Mouse (Mus musculus) cerebellum, postnatal 10 days (tissue): ENCODE measurements around the gene Atg9a.
"Not testable (repeated sequence)": the region's sequence is repeated elsewhere in the genome, so short reads cannot be mapped to it uniquely, and the experiment has no call there.

ENCODE experiments used
- DNase-seq, 2 experiments: peaks; one replicate each; pipeline ENCODE4 v3.0.0; 2021; ENCODE audit warnings: mixed read lengths in 2 of 2

Gene Atg9a

GRCm38 (mm10) chr1:75191622-75192402 lies at the start of gene Atg9a, which contains the start of gene Ankzf1:
Gene Atg9a (minus strand): TSS chr1:75192196.
Gene Ankzf1 (plus strand): TSS chr1:75192151.
- peak; percentile 93 to 96 for DNase-seq

DNA sequence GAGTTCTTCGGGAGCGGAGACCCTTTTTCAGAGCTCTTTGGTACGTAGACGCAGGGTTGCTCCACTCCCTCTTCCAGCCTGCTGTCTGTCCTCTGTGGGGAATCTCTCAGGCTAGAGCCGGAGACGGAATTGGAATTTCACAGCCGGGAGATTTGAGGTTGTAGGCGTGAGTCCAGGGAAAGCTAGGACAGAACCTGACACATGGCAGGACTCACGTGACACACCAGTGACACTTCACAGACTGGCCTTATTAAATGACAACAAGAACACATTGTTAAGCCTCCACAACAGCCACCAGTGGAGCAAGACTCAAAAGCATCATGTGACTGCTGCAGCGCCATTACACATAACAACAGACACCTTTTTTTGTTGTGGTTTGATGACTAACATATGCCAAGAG lies 47.6 kb upstream of the Atg9a start:
- DNase-seq = peak in 1 of 2 experiments; percentile 18

DNA sequence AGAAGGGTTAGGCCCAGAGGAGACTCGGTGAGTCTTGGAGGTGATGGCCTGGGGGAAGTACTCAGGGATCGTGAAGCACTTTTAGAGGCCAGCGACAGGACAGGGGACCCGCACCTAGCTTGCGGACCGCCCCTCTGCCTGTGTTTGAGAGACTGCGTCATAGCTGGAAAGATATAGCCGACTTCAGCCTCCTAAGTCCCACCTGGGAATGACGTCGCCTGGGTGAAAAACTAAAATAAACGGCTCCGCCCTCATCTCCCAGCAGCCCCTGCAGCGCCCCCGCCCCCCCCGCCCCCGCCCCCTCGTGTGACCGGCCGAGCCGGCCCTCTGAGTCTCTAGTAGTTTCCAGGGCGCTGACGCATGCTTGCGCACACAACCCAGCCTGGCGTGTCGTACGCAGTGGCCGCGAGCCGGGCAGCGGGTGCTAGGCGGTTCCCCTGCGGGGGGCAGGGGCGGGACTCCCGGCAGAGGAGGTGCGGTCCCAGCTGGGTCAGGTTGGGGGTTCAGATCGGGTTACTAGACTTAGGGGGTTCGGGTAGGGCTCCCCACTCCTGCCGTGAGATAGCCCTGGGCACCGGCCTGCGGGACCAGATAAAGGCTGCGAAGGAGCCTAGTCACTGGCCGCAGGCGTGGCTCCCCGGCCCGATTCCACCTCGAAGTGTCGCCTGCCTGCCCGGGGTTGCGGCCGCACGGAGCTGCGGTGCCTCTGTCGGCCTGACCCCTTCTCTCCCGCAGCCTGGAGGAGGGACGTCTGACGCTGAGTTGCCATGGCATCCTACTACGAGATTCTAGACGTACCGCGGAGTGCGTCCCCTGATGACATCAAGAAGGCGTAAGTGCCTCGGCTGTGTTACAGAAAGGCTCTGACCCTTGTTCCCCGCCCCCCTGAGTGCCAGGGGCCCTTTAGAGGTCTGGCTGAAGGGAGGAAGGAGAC lies 44.4 kb upstream of the Atg9a start, which contains the start of gene Dnajb2:
Gene Dnajb2, plus strand, starts transcription at position 290 of the 934 bp plus-strand sequence.
- DNase-seq = peak; percentile 89 to 91

DNA sequence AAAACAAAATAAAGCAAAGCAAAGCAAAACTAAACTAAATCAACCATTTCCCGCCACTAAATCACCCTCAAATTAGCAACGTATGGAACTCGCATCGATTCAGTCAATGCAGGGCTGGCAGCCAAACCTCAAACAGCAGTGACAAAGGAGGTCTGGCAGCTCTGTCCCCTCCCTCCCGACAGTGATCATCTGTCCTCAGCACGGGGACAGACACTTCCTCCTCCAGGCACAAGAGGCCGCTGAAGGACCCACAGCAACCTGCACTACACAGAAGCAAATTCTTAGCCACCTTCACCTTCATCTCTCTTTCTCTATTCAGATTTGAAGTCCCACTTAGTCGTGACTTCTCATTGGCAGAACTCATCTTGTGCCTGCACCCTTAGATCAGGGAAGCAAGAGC lies 42.6 kb upstream of the Atg9a start:
- peak; percentile 88 to 91 for DNase-seq

GRCm38 (mm10) chr1:75232489-75232888 lies 40.5 kb upstream of the Atg9a start:
- not testable (repeated sequence) for DNase-seq

DNA sequence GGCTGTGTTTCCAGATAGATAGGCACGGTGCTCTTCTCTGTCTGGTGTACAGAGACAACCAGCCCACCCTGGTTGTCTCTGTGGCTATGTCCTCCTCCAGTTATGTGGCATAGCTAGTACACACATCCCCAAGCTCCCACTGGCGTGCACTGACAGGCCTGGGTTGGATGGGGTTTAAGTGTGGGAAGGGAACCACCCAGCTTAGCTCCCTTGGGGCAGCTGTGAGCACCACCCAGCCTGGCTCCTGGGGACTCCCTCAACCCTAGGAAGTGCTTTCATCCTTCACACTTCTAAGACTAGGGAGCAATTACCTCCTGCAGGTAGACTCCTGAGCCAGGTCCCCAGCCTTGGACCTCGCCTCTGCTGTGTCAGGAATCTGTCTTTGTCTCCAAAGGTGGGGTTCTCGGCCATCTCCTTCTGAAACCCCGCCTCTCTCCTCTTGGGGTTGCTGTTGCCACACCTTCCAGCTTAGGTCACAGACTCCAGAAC lies 39.7 kb upstream of the Atg9a start, which contains the start of gene A630095N17Rik:
Gene A630095N17Rik, minus strand, starts transcription at position 439 of the 489 bp plus-strand sequence.
- no peak for DNase-seq

- no peak for DNase-seq
These were observed 39.2 kb upstream of the Atg9a start for GRCm38 (mm10) chr1:75231224-75231623.

DNA sequence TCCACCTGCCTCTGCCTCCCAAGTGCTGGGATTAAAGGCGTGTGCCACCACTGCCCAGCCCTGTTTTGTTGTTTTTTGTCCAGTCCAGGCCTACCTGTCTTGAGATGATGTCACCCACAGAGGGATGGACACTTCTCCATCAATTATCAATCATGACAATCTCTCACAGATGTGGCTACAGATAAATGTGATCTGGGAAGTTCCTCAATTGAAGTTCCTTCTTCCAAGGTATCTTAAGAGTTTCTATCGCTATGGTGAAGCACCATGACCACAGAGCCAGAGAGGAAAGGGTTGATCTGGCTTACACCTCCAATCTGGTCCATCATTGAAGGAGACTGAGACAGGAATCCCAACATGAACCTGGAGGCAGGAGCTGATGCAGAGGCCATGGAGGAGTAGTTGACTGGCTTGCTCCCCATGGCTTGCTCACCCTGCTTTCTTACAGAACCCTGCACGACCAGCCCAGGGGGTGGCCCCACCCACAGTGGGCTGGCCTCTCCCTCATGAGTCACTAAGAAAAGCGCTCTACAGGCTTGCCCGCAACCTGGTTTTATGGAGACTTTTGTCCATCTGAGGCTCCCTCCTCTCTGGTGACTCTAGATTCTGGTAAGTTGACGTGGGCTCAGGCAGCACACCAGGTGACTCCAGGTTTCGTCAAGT lies 38.5 kb upstream of the Atg9a start:
- no peak for DNase-seq

- DNase-seq = no peak
These were observed 37.2 kb upstream of the Atg9a start for GRCm38 (mm10) chr1:75229158-75229557.

GRCm38 (mm10) chr1:75227653-75228052 lies 35.7 kb upstream of the Atg9a start:
- DNase-seq = no peak

DNA sequence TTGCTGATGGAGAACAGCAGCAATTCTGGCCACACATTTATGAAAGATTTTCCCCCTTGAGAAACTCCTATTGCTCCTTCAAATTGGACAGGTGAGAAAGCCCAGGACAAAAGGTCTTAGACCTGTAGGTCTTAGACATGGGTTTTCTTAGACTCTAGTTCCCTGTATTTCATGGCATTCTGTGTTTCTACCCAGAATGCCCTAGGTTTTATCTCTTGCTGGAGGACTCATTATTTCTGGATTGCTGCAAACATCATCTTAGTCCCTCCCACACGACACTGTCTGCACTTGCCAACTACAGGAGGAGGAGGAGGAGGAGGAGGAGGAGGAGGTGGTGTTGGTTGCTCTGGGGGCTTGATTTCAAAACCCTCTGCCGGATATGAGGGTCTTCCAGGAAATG lies 34.1 kb upstream of the Atg9a start:
- DNase-seq = no peak

GRCm38 (mm10) chr1:75225473-75225872 lies 33.5 kb upstream of the Atg9a start:
- DNase-seq = no peak

DNA sequence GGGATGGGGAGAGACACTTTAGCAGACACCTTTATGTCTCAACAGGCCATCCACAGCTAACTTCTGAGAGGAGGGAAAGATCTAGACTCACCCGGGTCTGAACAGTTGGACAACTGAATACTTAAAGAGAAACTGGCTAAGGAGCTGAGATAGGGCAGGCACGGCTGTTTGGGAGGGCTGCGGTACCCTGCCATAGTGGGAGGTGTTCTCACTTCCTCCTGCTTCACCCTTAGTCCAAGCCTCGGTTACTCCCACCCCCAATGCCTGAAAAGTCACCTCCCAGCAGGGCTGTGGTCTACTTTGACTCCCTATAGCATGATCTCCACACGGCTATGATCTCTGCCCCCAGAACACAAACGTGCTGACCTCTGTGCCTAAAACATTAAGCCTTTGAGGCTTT lies 31.5 kb upstream of the Atg9a start:
- no peak for DNase-seq

DNA sequence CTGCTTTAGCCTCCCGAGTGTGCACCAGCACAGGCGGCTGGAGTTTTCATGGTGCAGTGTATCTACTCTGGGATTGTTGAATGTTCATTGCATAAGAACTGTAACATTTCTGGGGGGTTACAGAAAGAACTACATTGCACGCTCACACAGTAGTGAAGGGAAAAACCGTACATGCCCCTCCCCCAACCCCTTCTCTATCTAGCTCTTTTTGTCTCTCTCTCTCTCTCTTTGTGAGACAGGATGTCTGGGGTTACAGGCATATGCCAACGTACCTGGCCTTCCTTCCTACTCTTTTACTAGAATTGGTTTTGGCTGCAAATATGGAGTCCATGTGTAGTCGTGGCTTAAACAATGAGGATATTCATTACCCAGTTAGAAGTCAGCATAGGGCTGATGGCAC lies 30.9 kb upstream of the Atg9a start:
- no peak for DNase-seq

DNA sequence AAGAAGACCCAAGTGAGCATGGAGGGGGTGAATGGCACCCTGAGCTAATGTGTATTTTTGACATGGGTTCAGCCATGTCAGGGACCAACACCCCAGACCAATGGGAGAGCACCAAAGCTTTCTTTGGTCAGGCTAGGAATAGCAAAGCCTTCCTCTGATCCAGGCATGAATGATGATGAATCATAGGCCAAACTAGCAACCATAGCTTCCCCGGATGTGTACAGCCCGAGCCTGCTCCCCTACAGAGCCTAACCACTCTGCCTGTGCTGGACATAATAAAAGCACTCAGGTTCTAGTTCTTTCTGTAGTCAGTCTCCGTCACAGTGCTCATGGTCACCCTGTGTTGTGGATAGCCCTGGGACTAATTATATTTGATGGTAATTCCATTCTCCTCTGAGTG lies 29.5 kb upstream of the Atg9a start:
- DNase-seq = no peak

DNA sequence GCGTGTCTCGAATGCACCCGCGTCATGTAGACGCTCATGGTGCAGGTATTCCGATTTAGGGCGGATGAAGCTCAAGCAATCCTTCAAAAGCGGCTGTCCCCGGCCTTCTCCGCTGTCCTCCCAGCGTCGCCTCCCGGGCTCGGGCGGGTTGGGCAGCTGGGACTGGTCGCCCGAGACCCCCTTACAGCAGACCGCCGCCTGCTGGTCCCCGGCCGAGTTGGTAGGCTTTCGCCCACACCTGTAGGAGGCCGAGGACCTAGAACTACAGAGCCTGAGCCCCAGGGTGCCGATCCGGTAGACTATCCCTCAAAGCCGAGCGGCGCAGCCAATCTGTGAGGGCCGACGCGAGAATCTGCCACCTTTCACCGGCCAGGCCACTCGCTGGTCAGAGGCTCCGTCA lies 27.5 kb upstream of the Atg9a start, which contains the start of gene Tuba4a:
Gene Tuba4a, minus strand, starts transcription at position 335 of the 400 bp plus-strand sequence.
- DNase-seq = peak; percentile 75 to 78

DNA sequence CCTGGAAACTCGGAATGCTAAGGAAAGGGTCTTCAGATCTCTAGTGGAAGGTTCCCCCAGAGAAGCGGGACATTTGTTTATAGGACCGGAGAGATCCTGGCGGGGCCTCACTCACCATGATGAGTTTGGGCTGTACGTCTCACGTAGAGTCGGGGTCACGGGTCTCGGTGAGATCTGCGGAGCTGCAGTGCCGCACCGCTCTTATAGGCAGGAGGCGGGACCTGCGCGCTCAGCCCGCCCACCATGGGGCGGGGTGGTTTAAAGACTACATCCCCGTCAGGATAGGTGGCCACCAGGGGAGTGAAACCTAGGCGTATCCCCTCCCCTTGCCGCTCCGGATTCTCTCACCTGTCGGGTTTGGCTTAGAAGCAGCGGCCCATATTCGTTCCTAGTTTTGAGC lies 27.1 kb upstream of the Atg9a start:
- DNase-seq = peak; percentile 95

- DNase-seq = peak; percentile 90
These were observed 26.4 kb upstream of the Atg9a start for GRCm38 (mm10) chr1:75218227-75219001.

DNA sequence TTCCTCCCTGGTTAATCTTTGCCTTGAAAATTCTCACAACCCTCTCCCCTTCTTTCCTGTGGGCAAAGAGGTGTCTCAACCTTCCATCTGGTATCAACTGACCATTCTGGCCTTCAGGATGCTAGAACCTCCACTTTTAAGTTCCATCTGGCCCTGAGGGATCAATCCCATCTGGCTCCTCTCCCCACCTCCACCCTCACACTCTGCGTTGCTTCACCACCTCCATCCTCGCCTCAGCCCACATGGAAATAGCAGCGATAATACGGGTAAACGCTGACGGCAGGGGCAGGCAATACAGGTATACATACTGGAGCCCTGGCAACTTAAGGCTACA lies 25.9 kb upstream of the Atg9a start:
- DNase-seq = no peak

DNA sequence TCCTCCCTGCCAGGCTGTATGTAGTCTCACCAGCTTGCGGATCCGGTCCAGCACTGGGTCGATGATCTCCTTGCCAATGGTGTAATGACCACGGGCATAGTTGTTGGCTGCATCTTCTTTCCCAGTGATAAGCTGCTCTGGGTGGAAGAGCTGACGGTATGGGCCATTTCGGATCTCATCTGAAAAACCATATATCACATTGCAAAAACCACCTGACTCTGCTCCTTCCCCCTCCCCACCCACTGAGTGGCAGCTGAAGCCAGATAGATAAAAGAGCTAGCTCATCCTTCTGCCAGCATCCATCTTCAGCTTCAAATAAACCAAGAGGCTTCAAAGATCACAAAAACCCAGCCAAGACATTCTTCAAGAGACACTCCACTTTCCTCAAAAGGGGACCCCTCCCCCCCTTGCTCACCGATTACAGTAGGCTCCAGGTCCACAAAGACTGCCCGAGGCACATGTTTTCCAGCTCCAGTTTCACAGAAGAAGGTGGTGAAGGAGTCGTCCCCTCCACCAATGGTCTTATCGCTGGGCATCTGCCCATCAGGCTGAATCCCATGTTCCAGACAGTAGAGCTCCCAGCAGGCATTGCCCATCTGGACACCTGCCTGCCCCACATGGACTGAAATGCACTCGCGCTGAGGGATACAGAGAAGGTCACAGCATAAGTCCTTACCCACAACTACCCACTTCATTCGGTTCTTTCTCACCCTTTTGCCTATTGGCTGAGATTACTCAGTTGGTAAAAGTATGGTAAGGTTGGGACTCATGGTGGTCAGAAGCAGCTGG lies 25.0 kb upstream of the Atg9a start:
- DNase-seq = peak; percentile 49 to 56

DNA sequence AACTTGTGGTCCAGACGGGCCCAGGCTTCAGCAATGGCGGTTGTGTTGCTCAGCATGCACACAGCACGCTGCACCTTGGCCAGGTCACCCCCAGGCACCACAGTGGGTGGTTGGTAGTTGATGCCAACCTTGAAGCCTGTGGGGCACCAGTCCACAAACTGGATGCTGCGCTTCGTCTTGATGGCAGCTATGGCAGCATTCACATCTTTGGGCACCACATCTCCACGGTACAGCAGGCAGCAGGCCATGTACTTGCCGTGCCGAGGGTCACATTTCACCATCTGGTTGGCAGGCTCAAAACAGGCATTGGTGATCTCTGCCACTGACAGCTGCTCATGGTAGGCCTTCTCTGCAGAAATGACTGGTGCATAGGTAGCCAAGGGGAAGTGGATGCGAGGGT lies 23.8 kb upstream of the Atg9a start:
- DNase-seq = peak; percentile 35 to 42
